Mouse (Mus musculus) cerebellum, postnatal 14 days (tissue): ENCODE measurements around the gene Tgfbr2.

Experiments used
- DNase-seq, 2 experiments: peaks; one replicate each; pipeline ENCODE4 v3.0.0; 2021; ENCODE audit warnings: mixed read lengths in 2 of 2

The Tgfbr2 gene

GRCm38 (mm10) chr9:116174481-116175461 lies at the start of gene Tgfbr2:
Gene Tgfbr2 (minus strand): TSS chr9:116175360.
- peak; percentile 19 to 20 for DNase-seq

GRCm38 (mm10) chr9:116223368-116223767 lies 48.2 kb upstream of the Tgfbr2 start:
- no peak for DNase-seq

GRCm38 (mm10) chr9:116222643-116223042 lies 47.5 kb upstream of the Tgfbr2 start:
- DNase-seq, result no peak

GRCm38 (mm10) chr9:116222000-116222399 lies 46.8 kb upstream of the Tgfbr2 start:
- DNase-seq, result no peak

GRCm38 (mm10) chr9:116221565-116221964 lies 46.4 kb upstream of the Tgfbr2 start:
- no peak for DNase-seq

GRCm38 (mm10) chr9:116220616-116221015 lies 45.5 kb upstream of the Tgfbr2 start:
- no peak for DNase-seq

- no peak for DNase-seq
These were observed 45.0 kb upstream of the Tgfbr2 start for GRCm38 (mm10) chr9:116220159-116220515.

GRCm38 (mm10) chr9:116219234-116220158 lies 44.3 kb upstream of the Tgfbr2 start:
- DNase-seq, result no peak

GRCm38 (mm10) chr9:116218780-116219179 lies 43.6 kb upstream of the Tgfbr2 start:
- peak; percentile 27 to 35 for DNase-seq

GRCm38 (mm10) chr9:116217099-116217498 lies 41.9 kb upstream of the Tgfbr2 start:
- no peak for DNase-seq

GRCm38 (mm10) chr9:116216677-116217076 lies 41.5 kb upstream of the Tgfbr2 start:
- no peak for DNase-seq

GRCm38 (mm10) chr9:116214296-116214695 lies 39.1 kb upstream of the Tgfbr2 start:
- DNase-seq, result no peak

GRCm38 (mm10) chr9:116212915-116213619 lies 37.9 kb upstream of the Tgfbr2 start:
- no peak for DNase-seq

- no peak for DNase-seq
These were observed 36.9 kb upstream of the Tgfbr2 start for GRCm38 (mm10) chr9:116212069-116212468.

GRCm38 (mm10) chr9:116208169-116208904 lies 33.2 kb upstream of the Tgfbr2 start:
- DNase-seq, result no peak

- no peak for DNase-seq
These were observed 31.7 kb upstream of the Tgfbr2 start for GRCm38 (mm10) chr9:116206901-116207300.

GRCm38 (mm10) chr9:116203675-116204074 lies 28.5 kb upstream of the Tgfbr2 start:
- DNase-seq, result no peak

GRCm38 (mm10) chr9:116199127-116199526 lies 24.0 kb upstream of the Tgfbr2 start:
- DNase-seq, result no peak

- no peak for DNase-seq
These were observed 23.3 kb upstream of the Tgfbr2 start for GRCm38 (mm10) chr9:116198488-116198887.

GRCm38 (mm10) chr9:116197491-116198170 lies 22.5 kb upstream of the Tgfbr2 start:
- no peak for DNase-seq

GRCm38 (mm10) chr9:116193889-116194450 lies 18.8 kb upstream of the Tgfbr2 start:
- DNase-seq, result no peak
